Mouse (Mus musculus): Measurements from ENCODE around the gene Sptan1. TPM values are rescaled to one million over a fixed set of nuclear protein-coding genes. Genes with fewer than 3 reads are reported as not detected.

Sptan1 gene
- polyA plus RNA-seq, 1 experiment: 235 TPM

GRCm38 (mm10) chr2:29971838-29972635 is 6.7 kb downstream of the Sptan1 start:
- Histone ChIP-seq H3K9me3 (replicated peaks; ENCODE audit: control insufficient read depth, insufficient read depth, low read length, poor library complexity, severe bottlenecking) (no peaks in the 10 kb centered on the region), H3K9ac (ENCODE audit: low read depth, poor library complexity, severe bottlenecking) (no peak overlapping the region), H3K27me3 (ENCODE audit: control insufficient read depth, insufficient read depth, low read length, poor library complexity, severe bottlenecking) (no peaks in the 10 kb centered on the region), H3K36me3 (ENCODE audit: control insufficient read depth, insufficient read depth, low read length, poor library complexity, severe bottlenecking) (peaks cover 14% of the 10 kb centered on the region), H3K27ac (ENCODE audit: insufficient read depth, low read length) (no peak overlapping the region), H3K4me1 (ENCODE audit: control insufficient read depth, insufficient read depth, low read length) (peaks cover 2% of the 10 kb centered on the region), H3K4me3 (ENCODE audit: low read depth, low read length) (no peak overlapping the region)
- TF ChIP-seq EP300 (IDR thresholded peaks at IDR 0.05; ENCODE audit: insufficient read depth, low read depth, low read length) (no peak), POLR2A (IDR thresholded peaks at IDR 0.05; ENCODE audit: insufficient read depth, low read length) (no peak), CTCF (IDR thresholded peaks at IDR 0.05; ENCODE audit: low read depth, low read length) (no peak)

- Histone ChIP-seq H3K27ac (ENCODE audit: insufficient read depth, low read length) (peak overlapping the region; percentile 36; the same call in 1 of the 2 replicates), H3K4me3 (ENCODE audit: low read depth, low read length) (no peak overlapping the region)
- TF ChIP-seq CTCF (IDR thresholded peaks at IDR 0.05; ENCODE audit: low read depth, low read length) (no peak), EP300 (IDR thresholded peaks at IDR 0.05; ENCODE audit: insufficient read depth, low read depth, low read length) (no peak), POLR2A (IDR thresholded peaks at IDR 0.05; ENCODE audit: insufficient read depth, low read length) (no peak)
Measured at GRCm38 (mm10) chr2:29973525-29973924, 8.2 kb downstream of the Sptan1 start.

DNA sequence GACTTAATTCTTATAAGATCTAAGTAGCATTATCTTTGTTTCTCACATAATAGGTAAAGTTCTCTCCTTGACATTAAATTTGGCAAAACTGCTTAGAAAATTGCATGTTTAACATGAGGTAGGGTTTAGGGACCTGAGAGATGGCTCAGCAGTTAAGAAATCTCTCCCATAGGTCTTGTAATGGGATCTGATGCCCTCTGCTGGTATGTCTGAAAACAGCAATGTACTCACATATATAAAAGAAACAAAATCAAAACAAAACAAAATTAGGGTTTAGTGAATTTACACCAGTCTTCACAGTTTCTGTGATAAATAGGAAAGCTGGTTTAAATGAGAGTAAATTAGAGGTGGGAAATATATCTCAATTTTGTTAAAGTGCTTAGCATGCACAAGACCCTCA is 11.9 kb downstream of the Sptan1 start:
- Histone ChIP-seq H3K4me3 (ENCODE audit: low read depth, low read length) (no peak overlapping the region), H3K27ac (ENCODE audit: insufficient read depth, low read length) (no peak overlapping the region), H3K9me3 (replicated peaks; ENCODE audit: control insufficient read depth, insufficient read depth, low read length, poor library complexity, severe bottlenecking) (no peaks in the 10 kb centered on the region), H3K4me1 (ENCODE audit: control insufficient read depth, insufficient read depth, low read length) (peaks cover 2% of the 10 kb centered on the region), H3K36me3 (ENCODE audit: control insufficient read depth, insufficient read depth, low read length, poor library complexity, severe bottlenecking) (peaks cover 28% of the 10 kb centered on the region), H3K27me3 (ENCODE audit: control insufficient read depth, insufficient read depth, low read length, poor library complexity, severe bottlenecking) (no peaks in the 10 kb centered on the region), H3K9ac (ENCODE audit: low read depth, poor library complexity, severe bottlenecking) (no peak overlapping the region)
- no peak for TF ChIP-seq EP300 (IDR thresholded peaks at IDR 0.05; ENCODE audit: insufficient read depth, low read depth, low read length)
- no peak for TF ChIP-seq POLR2A (IDR thresholded peaks at IDR 0.05; ENCODE audit: insufficient read depth, low read length)
- no peak for TF ChIP-seq CTCF (IDR thresholded peaks at IDR 0.05; ENCODE audit: low read depth, low read length)

More at GRCm38 (mm10) chr2:29973525-29973924, 8.2 kb downstream of the Sptan1 start:
- peaks cover 2% of the 10 kb centered on the region for H3K4me1 ChIP-seq (ENCODE audit: control insufficient read depth, insufficient read depth, low read length)
- no peaks in the 10 kb centered on the region for H3K27me3 ChIP-seq (ENCODE audit: control insufficient read depth, insufficient read depth, low read length, poor library complexity, severe bottlenecking)
- no peaks in the 10 kb centered on the region for H3K9me3 ChIP-seq (replicated peaks; ENCODE audit: control insufficient read depth, insufficient read depth, low read length, poor library complexity, severe bottlenecking)
- H3K36me3 ChIP-seq (ENCODE audit: control insufficient read depth, insufficient read depth, low read length, poor library complexity, severe bottlenecking): peaks cover 17% of the 10 kb centered on the region
- H3K9ac ChIP-seq (ENCODE audit: low read depth, poor library complexity, severe bottlenecking): no peak overlapping the region

DNA sequence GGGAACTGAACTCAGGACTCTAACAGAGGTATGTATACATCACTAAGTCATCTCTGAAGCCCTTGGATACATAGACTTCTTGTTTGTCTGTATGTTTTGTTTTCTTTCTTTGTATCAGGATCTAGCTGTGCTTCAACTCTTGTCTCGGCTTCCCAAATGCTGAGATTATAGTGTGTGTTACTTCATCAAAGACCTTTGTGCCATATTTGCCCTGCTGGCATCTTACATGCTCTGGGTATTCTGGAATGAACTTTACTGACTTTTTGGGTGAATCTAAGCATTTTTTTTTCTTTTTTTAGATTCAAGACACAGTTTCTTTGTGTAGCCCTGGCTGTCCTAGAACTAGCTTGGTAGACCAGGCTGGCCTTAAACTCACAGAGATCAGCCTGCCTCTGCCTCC is 15.3 kb downstream of the Sptan1 start:
- Histone ChIP-seq H3K9ac (ENCODE audit: low read depth, poor library complexity, severe bottlenecking) (no peak overlapping the region), H3K27me3 (ENCODE audit: control insufficient read depth, insufficient read depth, low read length, poor library complexity, severe bottlenecking) (no peaks in the 10 kb centered on the region), H3K4me1 (ENCODE audit: control insufficient read depth, insufficient read depth, low read length) (no peaks in the 10 kb centered on the region), H3K9me3 (replicated peaks; ENCODE audit: control insufficient read depth, insufficient read depth, low read length, poor library complexity, severe bottlenecking) (no peaks in the 10 kb centered on the region), H3K27ac (ENCODE audit: insufficient read depth, low read length) (no peak overlapping the region), H3K4me3 (ENCODE audit: low read depth, low read length) (no peak overlapping the region), H3K36me3 (ENCODE audit: control insufficient read depth, insufficient read depth, low read length, poor library complexity, severe bottlenecking) (peaks cover 54% of the 10 kb centered on the region)
- no peak for TF ChIP-seq CTCF (IDR thresholded peaks at IDR 0.05; ENCODE audit: low read depth, low read length)

GRCm38 (mm10) chr2:29991962-29992361 is 26.6 kb downstream of the Sptan1 start:
- no peak overlapping the region for H3K4me3 ChIP-seq (ENCODE audit: low read depth, low read length)
- no peaks in the 10 kb centered on the region for H3K9me3 ChIP-seq (replicated peaks; ENCODE audit: control insufficient read depth, insufficient read depth, low read length, poor library complexity, severe bottlenecking)
- TF ChIP-seq CTCF (IDR thresholded peaks at IDR 0.05; ENCODE audit: low read depth, low read length) (no peak), POLR2A (IDR thresholded peaks at IDR 0.05; ENCODE audit: insufficient read depth, low read length) (no peak), EP300 (IDR thresholded peaks at IDR 0.05; ENCODE audit: insufficient read depth, low read depth, low read length) (no peak)
- H3K4me1 ChIP-seq (ENCODE audit: control insufficient read depth, insufficient read depth, low read length): no peaks in the 10 kb centered on the region
- no peak overlapping the region for H3K9ac ChIP-seq (ENCODE audit: low read depth, poor library complexity, severe bottlenecking)
- peaks cover 66% of the 10 kb centered on the region for H3K36me3 ChIP-seq (ENCODE audit: control insufficient read depth, insufficient read depth, low read length, poor library complexity, severe bottlenecking)
- no peaks in the 10 kb centered on the region for H3K27me3 ChIP-seq (ENCODE audit: control insufficient read depth, insufficient read depth, low read length, poor library complexity, severe bottlenecking)
- no peak overlapping the region for H3K27ac ChIP-seq (ENCODE audit: insufficient read depth, low read length)

- TF ChIP-seq CTCF (IDR thresholded peaks at IDR 0.05; ENCODE audit: low read depth, low read length) (no peak), EP300 (IDR thresholded peaks at IDR 0.05; ENCODE audit: insufficient read depth, low read depth, low read length) (no peak), POLR2A (IDR thresholded peaks at IDR 0.05; ENCODE audit: insufficient read depth, low read length) (no peak)
- Histone ChIP-seq H3K36me3 (ENCODE audit: control insufficient read depth, insufficient read depth, low read length, poor library complexity, severe bottlenecking) (peaks cover 61% of the 10 kb centered on the region), H3K27ac (ENCODE audit: insufficient read depth, low read length) (no peak overlapping the region), H3K9ac (ENCODE audit: low read depth, poor library complexity, severe bottlenecking) (no peak overlapping the region), H3K4me3 (ENCODE audit: low read depth, low read length) (no peak overlapping the region), H3K27me3 (ENCODE audit: control insufficient read depth, insufficient read depth, low read length, poor library complexity, severe bottlenecking) (no peaks in the 10 kb centered on the region), H3K4me1 (ENCODE audit: control insufficient read depth, insufficient read depth, low read length) (no peaks in the 10 kb centered on the region), H3K9me3 (replicated peaks; ENCODE audit: control insufficient read depth, insufficient read depth, low read length, poor library complexity, severe bottlenecking) (no peaks in the 10 kb centered on the region)
Measured at GRCm38 (mm10) chr2:30009101-30009500, 43.7 kb downstream of the Sptan1 start.
